Mouse (Mus musculus): Measurements from ENCODE around the gene Med29. TPM values are rescaled to one million over a fixed set of nuclear protein-coding genes. Genes with fewer than 3 reads are reported as not detected.

The Med29 gene
- polyA plus RNA-seq, 1 experiment, result 55.6 TPM

- Histone ChIP-seq H3K79me3 (ENCODE audit: low read depth) (peaks cover 3% of the 10 kb centered on the region), H3ac (ENCODE audit: control insufficient read depth, insufficient read length, low read depth) (no peak overlapping the region), H3K79me2 (ENCODE audit: control insufficient read depth, insufficient read depth) (peaks cover 2% of the 10 kb centered on the region), H3K36me3 (ENCODE audit: control insufficient read depth, insufficient read depth) (peaks cover 26% of the 10 kb centered on the region), H3K4me3 (ENCODE audit: insufficient read depth, poor library complexity, severe bottlenecking) (no peak overlapping the region), H3K27me3 (ENCODE audit: control insufficient read depth, insufficient read depth, insufficient read length) (no peaks in the 10 kb centered on the region)
- TF ChIP-seq MYOG (IDR thresholded peaks at IDR 0.05; ENCODE audit: control insufficient read depth, extremely low read depth, insufficient read length), result no peak
- TF ChIP-seq USF1 (IDR thresholded peaks at IDR 0.05; ENCODE audit: low read depth), result no peak
These were observed 7.3 kb downstream of the Med29 start for GRCm38 (mm10) chr7:28385196-28385595.

- no peaks in the 10 kb centered on the region for H3K79me2 ChIP-seq (ENCODE audit: control insufficient read depth, insufficient read depth)
- peaks cover 17% of the 10 kb centered on the region for H3K36me3 ChIP-seq (ENCODE audit: control insufficient read depth, insufficient read depth)
- no peak for TF ChIP-seq USF1 (IDR thresholded peaks at IDR 0.05; ENCODE audit: low read depth)
- TF ChIP-seq MYOD1 (IDR thresholded peaks at IDR 0.05; ENCODE audit: control insufficient read depth, insufficient read length, low read depth), result peak; percentile 8
- H3K27me3 ChIP-seq (ENCODE audit: control insufficient read depth, insufficient read depth, insufficient read length), result no peaks in the 10 kb centered on the region
- H3ac ChIP-seq (ENCODE audit: control insufficient read depth, insufficient read length, low read depth), result no peak overlapping the region
- H3K79me3 ChIP-seq (ENCODE audit: low read depth), result no peaks in the 10 kb centered on the region
- no peak overlapping the region for H3K4me3 ChIP-seq (ENCODE audit: insufficient read depth, poor library complexity, severe bottlenecking)
These were observed 8.3 kb downstream of the Med29 start for GRCm38 (mm10) chr7:28384162-28384561.

- Histone ChIP-seq H3K4me3 (ENCODE audit: insufficient read depth, poor library complexity, severe bottlenecking) (no peak overlapping the region), H3K36me3 (ENCODE audit: control insufficient read depth, insufficient read depth) (peaks cover 12% of the 10 kb centered on the region), H3K79me2 (ENCODE audit: control insufficient read depth, insufficient read depth) (peaks cover 4% of the 10 kb centered on the region), H3ac (ENCODE audit: control insufficient read depth, insufficient read length, low read depth) (peak overlapping the region; percentile 39), H3K27me3 (ENCODE audit: control insufficient read depth, insufficient read depth, insufficient read length) (no peaks in the 10 kb centered on the region), H3K79me3 (ENCODE audit: low read depth) (peaks cover 3% of the 10 kb centered on the region)
- TF ChIP-seq MAX (IDR thresholded peaks at IDR 0.05) (no peak), CTCF (IDR thresholded peaks at IDR 0.05; ENCODE audit: control insufficient read depth, insufficient read depth, insufficient read length) (no peak), FOSL1 (IDR thresholded peaks at IDR 0.05; ENCODE audit: insufficient read depth, low read length, poor library complexity, severe bottlenecking) (no peak), MYOG (IDR thresholded peaks at IDR 0.05; ENCODE audit: control insufficient read depth, extremely low read depth, insufficient read length) (no peak), CEBPB (IDR thresholded peaks at IDR 0.05; ENCODE audit: low read depth) (no peak), USF1 (IDR thresholded peaks at IDR 0.05; ENCODE audit: low read depth) (no peak), MYOD1 (IDR thresholded peaks at IDR 0.05; ENCODE audit: control insufficient read depth, insufficient read length, low read depth) (no peak)
These were observed 8.9 kb downstream of the Med29 start for GRCm38 (mm10) chr7:28383606-28384005.

- peaks cover 10% of the 10 kb centered on the region for H3K79me2 ChIP-seq (ENCODE audit: control insufficient read depth, insufficient read depth)
- H3K27me3 ChIP-seq (ENCODE audit: control insufficient read depth, insufficient read depth, insufficient read length), result no peaks in the 10 kb centered on the region
- no peak overlapping the region for H3K4me3 ChIP-seq (ENCODE audit: insufficient read depth, poor library complexity, severe bottlenecking)
- H3K79me3 ChIP-seq (ENCODE audit: low read depth), result peaks cover 8% of the 10 kb centered on the region
- H3K36me3 ChIP-seq (ENCODE audit: control insufficient read depth, insufficient read depth), result peaks cover 7% of the 10 kb centered on the region
- TF ChIP-seq MAX (IDR thresholded peaks at IDR 0.05) (peak; percentile 90), MYOG (IDR thresholded peaks at IDR 0.05; ENCODE audit: control insufficient read depth, extremely low read depth, insufficient read length) (no peak), CEBPB (IDR thresholded peaks at IDR 0.05; ENCODE audit: low read depth) (no peak), USF1 (IDR thresholded peaks at IDR 0.05; ENCODE audit: low read depth) (peak; percentile 87), MYOD1 (IDR thresholded peaks at IDR 0.05; ENCODE audit: control insufficient read depth, insufficient read length, low read depth) (peak; percentile 3)
- no peak overlapping the region for H3ac ChIP-seq (ENCODE audit: control insufficient read depth, insufficient read length, low read depth)
These were observed 9.5 kb downstream of the Med29 start for GRCm38 (mm10) chr7:28382981-28383396.

GRCm38 (mm10) chr7:28382347-28382951, 10.1 kb downstream of the Med29 start:
- TF ChIP-seq CTCF (IDR thresholded peaks at IDR 0.05; ENCODE audit: control insufficient read depth, insufficient read depth, insufficient read length), result no peak
- TF ChIP-seq MYOD1 (IDR thresholded peaks at IDR 0.05; ENCODE audit: control insufficient read depth, insufficient read length, low read depth), result peak; percentile 48
- no peaks in the 10 kb centered on the region for H3K27me3 ChIP-seq (ENCODE audit: control insufficient read depth, insufficient read depth, insufficient read length)
- H3ac ChIP-seq (ENCODE audit: control insufficient read depth, insufficient read length, low read depth), result peak overlapping the region; percentile 53
- H3K79me2 ChIP-seq (ENCODE audit: control insufficient read depth, insufficient read depth), result peaks cover 16% of the 10 kb centered on the region
- H3K4me3 ChIP-seq (ENCODE audit: insufficient read depth, poor library complexity, severe bottlenecking), result no peak overlapping the region
- peaks cover 13% of the 10 kb centered on the region for H3K79me3 ChIP-seq (ENCODE audit: low read depth)
- H3K36me3 ChIP-seq (ENCODE audit: control insufficient read depth, insufficient read depth), result peaks cover 7% of the 10 kb centered on the region

GRCm38 (mm10) chr7:28381938-28382337, 10.6 kb downstream of the Med29 start:
- peaks cover 19% of the 10 kb centered on the region for H3K79me3 ChIP-seq (ENCODE audit: low read depth)
- H3ac ChIP-seq (ENCODE audit: control insufficient read depth, insufficient read length, low read depth), result peak overlapping the region; percentile 62
- no peak for TF ChIP-seq MAX (IDR thresholded peaks at IDR 0.05)
- peaks cover 21% of the 10 kb centered on the region for H3K79me2 ChIP-seq (ENCODE audit: control insufficient read depth, insufficient read depth)
- peak overlapping the region; percentile 29 for H3K4me3 ChIP-seq (ENCODE audit: insufficient read depth, poor library complexity, severe bottlenecking)
- peaks cover 7% of the 10 kb centered on the region for H3K36me3 ChIP-seq (ENCODE audit: control insufficient read depth, insufficient read depth)
- no peaks in the 10 kb centered on the region for H3K27me3 ChIP-seq (ENCODE audit: control insufficient read depth, insufficient read depth, insufficient read length)

All from C2C12 (cell line).